Mouse (Mus musculus): ENCODE results near the gene Nt5c3b. TPM values are rescaled to one million over a fixed set of nuclear protein-coding genes. Genes with fewer than 3 reads are reported as not detected.

Gene Nt5c3b
- polyA plus RNA-seq, 1 experiment from 2014 or later = 38.3 TPM

DNA sequence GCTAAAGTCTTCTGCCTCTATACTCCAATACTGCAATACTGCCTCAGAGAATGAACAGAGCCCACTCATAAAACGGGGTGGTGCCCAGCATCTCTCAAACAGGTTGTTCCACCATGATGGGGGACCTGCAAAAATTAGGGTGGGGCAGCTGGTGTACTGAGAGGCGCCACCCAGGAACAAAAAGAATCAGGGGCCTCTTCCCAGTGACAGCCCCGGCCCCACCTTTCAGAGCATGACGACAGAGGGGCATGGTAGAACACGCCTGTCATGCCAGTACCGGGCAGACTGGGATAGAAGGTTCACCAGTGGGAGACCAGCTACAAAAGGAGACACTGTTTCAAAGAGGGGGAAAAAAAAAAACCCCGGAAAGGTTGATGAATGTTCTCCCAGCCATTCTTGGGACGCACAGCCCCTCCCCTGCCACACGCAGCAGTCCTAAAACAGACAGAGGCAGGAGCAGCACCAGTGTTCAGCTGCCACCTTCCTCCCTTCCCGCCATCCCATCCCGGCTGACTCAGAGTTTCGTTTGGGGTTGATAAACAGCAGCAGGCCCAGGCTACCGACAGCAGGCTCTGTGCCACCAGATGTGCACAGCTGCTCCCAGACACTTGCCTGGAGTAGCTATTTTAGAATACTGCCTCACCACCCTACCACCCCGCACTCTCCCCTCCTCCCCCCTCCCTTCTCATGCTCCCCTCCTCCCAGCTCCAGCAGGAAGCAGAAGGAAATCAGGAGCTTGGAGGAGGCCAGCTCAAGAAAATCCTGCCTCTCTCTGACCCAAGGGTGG is 53.8 kb downstream of the Nt5c3b start:
- WGBS (ENCODE audit: insufficient replicate concordance) = 43% methylated on average over 14 of the region's 14 CpGs
- H3K36me3 ChIP-seq = peaks cover 23% of the 10 kb centered on the region
- no peak for ATAC-seq
- H3K9me3 ChIP-seq (replicated peaks) = no peaks in the 10 kb centered on the region
- H3K27me3 ChIP-seq (replicated peaks) = no peaks in the 10 kb centered on the region
- peaks cover 49% of the 10 kb centered on the region for H3K4me1 ChIP-seq
- H3K27ac ChIP-seq = no peak overlapping the region
- H3K4me2 ChIP-seq = no peak overlapping the region
- H3K4me3 ChIP-seq = no peak overlapping the region
- no peak overlapping the region for H3K9ac ChIP-seq

DNA sequence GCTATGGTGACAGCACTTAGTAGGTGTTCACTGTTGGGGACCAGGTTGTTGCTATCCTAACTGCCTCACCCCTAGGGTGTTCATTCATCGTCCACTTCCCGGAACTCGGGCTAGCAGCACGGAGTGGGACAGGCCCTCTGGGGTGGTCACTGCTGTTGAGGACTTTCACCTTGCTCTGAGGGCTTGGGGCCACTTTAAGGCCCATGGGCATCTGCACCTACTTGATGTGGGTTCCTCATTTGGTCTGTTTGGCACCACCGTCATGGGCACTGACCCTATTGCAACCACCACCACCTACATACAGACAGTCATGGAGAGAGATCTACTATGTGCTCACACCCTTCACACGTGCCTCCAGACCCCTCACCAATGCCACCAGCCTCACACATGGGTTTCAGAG is 54.5 kb downstream of the Nt5c3b start:
- no peak overlapping the region for H3K4me2 ChIP-seq
- H3K9ac ChIP-seq = no peak overlapping the region
- no peaks in the 10 kb centered on the region for H3K9me3 ChIP-seq (replicated peaks)
- no peaks in the 10 kb centered on the region for H3K27me3 ChIP-seq (replicated peaks)
- no peak for ATAC-seq
- H3K36me3 ChIP-seq = peaks cover 30% of the 10 kb centered on the region
- H3K27ac ChIP-seq = no peak overlapping the region
- H3K4me1 ChIP-seq = peaks cover 47% of the 10 kb centered on the region
- H3K4me3 ChIP-seq = no peak overlapping the region
- 71% methylated on average over 6 of the region's 6 CpGs for WGBS (ENCODE audit: insufficient replicate concordance)

DNA sequence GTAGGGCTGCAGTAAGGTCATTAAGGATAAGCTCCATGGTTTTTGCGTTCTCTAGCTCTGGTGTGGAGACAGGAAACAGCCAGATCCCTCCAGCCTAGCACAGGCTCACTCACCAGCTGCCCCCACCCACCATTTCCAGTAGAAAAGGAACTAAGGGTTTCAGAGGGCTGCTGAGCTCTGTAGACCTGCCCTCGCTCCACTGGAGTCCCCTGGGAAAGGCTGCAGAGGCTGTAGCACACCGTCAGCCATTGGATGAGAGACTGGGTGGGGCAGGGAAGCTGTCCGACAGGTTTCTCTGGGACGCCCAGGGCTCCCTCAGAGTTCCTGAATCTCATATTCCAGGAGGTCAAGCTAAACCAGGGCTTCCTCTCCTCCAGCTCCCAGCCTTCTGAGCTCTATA is 55.0 kb downstream of the Nt5c3b start:
- WGBS (ENCODE audit: insufficient replicate concordance) = 43% methylated on average over 5 of the region's 5 CpGs
- peaks cover 47% of the 10 kb centered on the region for H3K4me1 ChIP-seq
- ATAC-seq = no peak

DNA sequence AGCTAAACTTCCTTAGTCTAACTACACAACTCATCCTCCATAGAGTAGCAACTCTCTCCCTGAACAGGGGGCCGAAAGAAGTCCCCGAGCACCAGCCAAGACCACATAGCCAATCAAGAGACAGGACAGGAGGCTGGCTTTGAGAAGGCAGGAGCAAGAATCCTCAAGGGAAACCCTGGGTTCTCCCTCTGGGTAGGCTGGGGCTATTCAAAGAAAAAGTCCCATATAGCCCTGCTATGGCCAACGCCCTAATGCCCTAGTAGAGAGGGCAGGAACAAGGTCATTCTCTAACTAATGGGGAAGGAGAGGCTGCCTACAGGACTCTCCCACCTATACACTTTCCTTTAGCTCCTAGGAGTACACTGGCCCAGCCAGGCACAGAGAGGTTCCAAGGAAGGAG is 56.6 kb downstream of the Nt5c3b start:
- Histone ChIP-seq H3K9me3 (replicated peaks) (no peaks in the 10 kb centered on the region), H3K4me3 (no peak overlapping the region), H3K4me2 (no peak overlapping the region), H3K27me3 (replicated peaks) (no peaks in the 10 kb centered on the region), H3K36me3 (peaks cover 45% of the 10 kb centered on the region), H3K4me1 (peaks cover 33% of the 10 kb centered on the region), H3K27ac (no peak overlapping the region), H3K9ac (no peak overlapping the region)
- 66% methylated on average over 3 of the region's 3 CpGs for WGBS (ENCODE audit: insufficient replicate concordance)
- ATAC-seq = no peak

More for the DNA sequence above, 55.0 kb downstream of the Nt5c3b start:
- H3K27me3 ChIP-seq (replicated peaks) = no peaks in the 10 kb centered on the region
- no peak overlapping the region for H3K9ac ChIP-seq
- H3K27ac ChIP-seq = no peak overlapping the region
- peaks cover 33% of the 10 kb centered on the region for H3K36me3 ChIP-seq
- no peaks in the 10 kb centered on the region for H3K9me3 ChIP-seq (replicated peaks)
- no peak overlapping the region for H3K4me2 ChIP-seq
- H3K4me3 ChIP-seq = no peak overlapping the region

DNA sequence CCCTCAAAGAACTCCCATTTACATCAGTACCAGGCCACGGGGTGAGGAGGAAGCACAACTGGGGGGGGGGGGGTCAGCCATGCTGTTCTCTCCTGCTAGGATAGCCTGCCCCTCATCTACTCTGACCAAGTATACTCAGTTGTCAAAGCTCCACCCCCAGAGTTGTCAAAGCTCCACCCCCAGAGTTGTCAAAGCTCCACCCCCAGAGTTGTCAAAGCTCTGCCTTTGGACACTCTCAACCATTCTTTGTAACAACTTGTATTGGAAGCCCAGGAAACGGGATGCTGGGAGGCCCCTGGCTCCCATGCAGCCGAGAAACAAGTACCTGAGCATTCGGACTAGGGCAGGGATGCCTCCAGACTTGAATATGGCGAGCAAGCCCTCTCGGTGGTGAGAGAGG is 58.9 kb downstream of the Nt5c3b start:
- 75% methylated on average over 6 of the region's 6 CpGs for WGBS (ENCODE audit: insufficient replicate concordance)
- Histone ChIP-seq H3K4me1 (peaks cover 13% of the 10 kb centered on the region), H3K27me3 (replicated peaks) (no peaks in the 10 kb centered on the region), H3K4me3 (no peak overlapping the region), H3K27ac (no peak overlapping the region), H3K9me3 (replicated peaks) (no peaks in the 10 kb centered on the region), H3K9ac (no peak overlapping the region), H3K4me2 (no peak overlapping the region), H3K36me3 (peaks cover 65% of the 10 kb centered on the region)
- ATAC-seq = no peak

DNA sequence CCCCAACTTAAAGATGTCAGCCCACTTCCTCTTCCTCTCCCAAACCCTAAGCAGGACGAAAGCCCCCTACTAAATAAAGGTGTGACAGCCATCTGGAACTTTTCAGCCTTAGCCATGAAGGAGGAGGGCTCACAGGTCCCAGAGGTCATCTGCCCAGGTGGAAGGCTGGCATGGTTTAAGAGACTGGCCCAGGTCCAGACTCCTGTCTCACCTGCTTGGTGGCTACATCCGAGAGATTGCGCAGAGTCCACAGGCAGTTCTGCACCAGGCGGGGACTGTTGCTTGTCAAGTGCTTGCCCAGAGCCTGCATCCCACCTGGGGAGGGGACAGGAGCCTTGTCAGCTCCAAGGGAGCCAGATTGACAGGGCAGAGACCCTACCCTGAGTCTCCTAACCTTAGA is 62.3 kb downstream of the Nt5c3b start:
- no peak overlapping the region for H3K9ac ChIP-seq
- no peak overlapping the region for H3K4me2 ChIP-seq
- no peaks in the 10 kb centered on the region for H3K9me3 ChIP-seq (replicated peaks)
- no peak for ATAC-seq
- no peak overlapping the region for H3K27ac ChIP-seq
- H3K36me3 ChIP-seq = peaks cover 72% of the 10 kb centered on the region
- 73% methylated on average over 4 of the region's 4 CpGs for WGBS (ENCODE audit: insufficient replicate concordance)
- H3K27me3 ChIP-seq (replicated peaks) = no peaks in the 10 kb centered on the region
- H3K4me1 ChIP-seq = no peaks in the 10 kb centered on the region
- no peak overlapping the region for H3K4me3 ChIP-seq

DNA sequence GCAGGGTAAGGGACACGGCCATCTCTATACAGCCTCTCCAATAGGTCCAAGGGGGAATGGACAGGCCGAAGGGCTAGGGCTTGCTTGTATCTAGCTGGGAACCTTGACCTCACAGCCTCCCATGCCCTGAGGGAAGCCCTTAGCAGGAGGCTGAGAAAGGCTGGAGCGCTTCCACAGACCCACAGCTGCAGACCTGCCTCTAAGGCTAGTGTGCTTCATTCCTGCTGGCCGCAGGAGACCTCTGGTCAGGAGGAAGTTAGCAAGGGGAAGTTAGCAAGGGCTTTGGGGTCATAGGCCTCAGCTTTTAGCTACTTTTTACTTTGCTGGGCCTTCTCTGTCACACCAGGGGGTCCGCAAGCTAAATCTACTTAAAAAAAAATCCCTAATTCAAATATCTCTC is 63.2 kb downstream of the Nt5c3b start:
- no peak overlapping the region for H3K9ac ChIP-seq
- no peak for ATAC-seq
- no peaks in the 10 kb centered on the region for H3K4me1 ChIP-seq
- no peaks in the 10 kb centered on the region for H3K9me3 ChIP-seq (replicated peaks)
- no peak overlapping the region for H3K27ac ChIP-seq
- H3K4me3 ChIP-seq = no peak overlapping the region
- H3K4me2 ChIP-seq = no peak overlapping the region
- peaks cover 78% of the 10 kb centered on the region for H3K36me3 ChIP-seq
- H3K27me3 ChIP-seq (replicated peaks) = no peaks in the 10 kb centered on the region
- 63% methylated on average over 5 of the region's 5 CpGs for WGBS (ENCODE audit: insufficient replicate concordance)

DNA sequence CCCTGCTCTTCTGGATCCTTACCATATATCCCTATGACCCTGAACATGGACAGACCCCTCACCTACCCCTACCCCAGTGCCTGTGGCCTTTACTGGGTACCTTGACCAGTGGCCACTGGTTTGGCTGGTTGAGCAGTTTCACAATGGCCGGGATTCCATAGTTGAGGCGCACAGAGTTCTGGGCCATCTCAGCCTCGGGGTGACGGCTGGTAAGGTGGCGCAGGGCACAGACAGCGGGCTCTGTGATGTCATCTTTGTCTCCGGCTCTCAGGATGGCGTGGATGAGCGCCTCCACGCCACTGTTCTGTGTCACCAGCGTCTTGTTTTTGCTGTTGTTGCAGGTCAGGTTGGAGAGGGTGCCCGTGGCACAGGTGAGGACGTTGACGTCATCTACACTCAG is 63.6 kb downstream of the Nt5c3b start:
- Histone ChIP-seq H3K9ac (no peak overlapping the region), H3K27me3 (replicated peaks) (no peaks in the 10 kb centered on the region), H3K27ac (no peak overlapping the region), H3K4me1 (no peaks in the 10 kb centered on the region), H3K36me3 (peaks cover 77% of the 10 kb centered on the region), H3K4me3 (no peak overlapping the region), H3K9me3 (replicated peaks) (no peaks in the 10 kb centered on the region), H3K4me2 (no peak overlapping the region)
- WGBS (ENCODE audit: insufficient replicate concordance) = 83% methylated on average over 14 of the region's 14 CpGs
- no peak for ATAC-seq

DNA sequence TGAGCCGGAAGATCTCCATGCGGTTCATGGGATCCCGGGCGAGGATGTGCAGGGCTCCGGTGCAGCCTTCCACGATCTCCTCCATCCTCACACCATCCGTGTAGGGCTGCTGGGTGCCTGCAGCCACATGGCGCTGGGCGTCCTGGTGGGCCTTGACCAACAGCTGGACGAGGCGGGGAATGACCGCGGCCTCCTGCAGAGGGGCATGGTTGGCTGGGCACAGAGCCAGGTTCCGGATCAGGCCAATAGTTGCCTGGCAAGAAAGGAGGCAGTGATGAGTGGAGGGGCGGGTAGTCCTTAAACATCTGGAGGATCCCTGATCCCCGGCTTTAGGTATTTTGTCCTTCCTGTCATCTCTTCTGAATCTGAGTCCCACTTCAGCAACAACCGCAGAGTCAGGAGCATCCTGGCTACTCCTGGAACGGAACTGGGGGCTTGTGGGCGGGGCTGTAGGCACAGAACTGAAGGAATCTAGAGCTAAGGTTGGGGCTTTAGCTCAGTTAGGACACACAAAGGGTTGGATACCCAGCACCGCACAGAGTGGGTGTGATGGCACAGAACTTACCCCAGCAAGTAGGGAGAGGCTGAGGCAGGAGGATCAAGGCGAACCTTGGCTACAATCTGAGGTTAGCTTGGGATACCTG is 64.7 kb downstream of the Nt5c3b start:
- peaks cover 78% of the 10 kb centered on the region for H3K36me3 ChIP-seq
- 80% methylated on average over 21 of the region's 21 CpGs for WGBS (ENCODE audit: insufficient replicate concordance)

DNA sequence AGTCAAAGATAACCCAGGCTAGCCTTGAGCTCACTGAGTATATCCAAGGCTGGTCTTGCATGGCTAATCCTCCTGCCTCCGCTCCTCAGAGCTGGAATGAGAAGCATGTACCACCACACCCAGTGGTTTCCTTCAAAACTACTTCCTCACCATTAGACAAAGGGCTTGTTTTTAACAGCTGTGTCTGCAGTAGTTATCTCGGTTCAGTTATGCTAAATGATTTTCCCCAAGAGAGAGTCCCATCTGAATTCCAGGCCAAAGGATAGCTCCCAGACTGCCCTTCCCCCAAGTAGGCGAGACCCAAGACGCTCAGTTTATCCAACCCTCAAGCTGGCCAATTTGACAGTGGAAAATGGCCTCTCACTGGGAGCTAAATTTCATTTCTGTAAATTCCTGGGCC is 65.6 kb downstream of the Nt5c3b start:
- WGBS (ENCODE audit: insufficient replicate concordance) = 73% methylated on average over 4 of the region's 4 CpGs
- no peak for ATAC-seq

More for the DNA sequence above, 64.7 kb downstream of the Nt5c3b start:
- ATAC-seq = no peak
- no peak overlapping the region for H3K4me3 ChIP-seq
- no peaks in the 10 kb centered on the region for H3K27me3 ChIP-seq (replicated peaks)
- no peak overlapping the region for H3K9ac ChIP-seq
- no peak overlapping the region for H3K4me2 ChIP-seq
- no peaks in the 10 kb centered on the region for H3K4me1 ChIP-seq
- no peak overlapping the region for H3K27ac ChIP-seq
- H3K9me3 ChIP-seq (replicated peaks) = no peaks in the 10 kb centered on the region

DNA sequence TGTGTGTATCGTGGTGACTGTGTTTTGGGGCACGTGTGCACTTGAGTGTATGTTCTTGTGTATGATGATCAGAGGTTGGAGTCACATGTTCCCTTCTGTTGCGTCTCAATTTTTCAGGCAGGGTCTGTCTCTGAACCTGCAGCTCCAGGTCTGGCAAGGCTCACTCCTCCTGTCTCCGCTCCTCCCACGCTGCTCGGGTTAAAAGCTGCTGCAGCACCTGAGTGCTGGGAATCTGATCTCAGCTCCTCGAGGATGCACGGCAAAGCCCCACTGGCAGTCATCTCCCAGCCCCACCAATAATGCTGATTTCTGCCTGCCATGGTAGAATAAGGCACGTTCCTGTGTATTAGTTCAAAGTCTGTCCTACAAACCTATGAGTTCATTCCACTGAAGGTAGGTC is 66.5 kb downstream of the Nt5c3b start:
- Histone ChIP-seq H3K36me3 (peaks cover 78% of the 10 kb centered on the region), H3K9ac (no peak overlapping the region), H3K4me1 (no peaks in the 10 kb centered on the region), H3K4me2 (no peak overlapping the region), H3K9me3 (replicated peaks) (no peaks in the 10 kb centered on the region), H3K4me3 (no peak overlapping the region), H3K27me3 (replicated peaks) (no peaks in the 10 kb centered on the region), H3K27ac (no peak overlapping the region)
- no peak for ATAC-seq
- WGBS (ENCODE audit: insufficient replicate concordance) = 73% methylated on average over 9 of the region's 9 CpGs

More for the DNA sequence above, 65.6 kb downstream of the Nt5c3b start:
- no peak overlapping the region for H3K4me3 ChIP-seq
- no peaks in the 10 kb centered on the region for H3K4me1 ChIP-seq
- no peaks in the 10 kb centered on the region for H3K27me3 ChIP-seq (replicated peaks)
- no peaks in the 10 kb centered on the region for H3K9me3 ChIP-seq (replicated peaks)
- H3K9ac ChIP-seq = no peak overlapping the region
- H3K36me3 ChIP-seq = peaks cover 82% of the 10 kb centered on the region
- H3K27ac ChIP-seq = no peak overlapping the region
- no peak overlapping the region for H3K4me2 ChIP-seq
